Mouse (Mus musculus) cortical plate, adult 2 months (tissue): ENCODE measurements around the gene Hist1h3h.

Source experiments
- CTCF ChIP-seq: fragments of 200-500 bp; IDR thresholded peaks from 2 replicates; pipeline ENCODE4 v1.5.1; 2011; ENCODE audit warnings: mild to moderate bottlenecking, control low read depth, low read length; ENCODE audit not compliant: insufficient read depth; ENCODE audit errors: extremely low read depth
- POLR2A ChIP-seq: fragments of 200-500 bp; IDR thresholded peaks from 2 replicates; pipeline ENCODE4 v1.6.1; 2011; ENCODE audit warnings: mild to moderate bottlenecking, low read length, control low read depth; ENCODE audit not compliant: insufficient read depth; ENCODE audit errors: extremely low read depth

GRCm38 (mm10) chr13:21749387-21750158, 32.1 kb downstream of the Hist1h3h start:
- TF ChIP-seq CTCF (no peak), POLR2A (no peak)
